Mouse (Mus musculus) stomach, postnatal 0 days (tissue): Measurements from ENCODE around the gene Ptger3.

Experiments used
- CTCF ChIP-seq: IDR thresholded peaks from 2 replicates; pipeline ENCODE4 v1.5.1; 2016; ENCODE audit warnings: antibody characterized with exemption, low read depth, mild to moderate bottlenecking, moderate library complexity
- EP300 ChIP-seq: optimal IDR thresholded peaks from 2 replicates; pipeline ENCODE3; 2016; ENCODE audit warnings: antibody characterized with exemption

DNA sequence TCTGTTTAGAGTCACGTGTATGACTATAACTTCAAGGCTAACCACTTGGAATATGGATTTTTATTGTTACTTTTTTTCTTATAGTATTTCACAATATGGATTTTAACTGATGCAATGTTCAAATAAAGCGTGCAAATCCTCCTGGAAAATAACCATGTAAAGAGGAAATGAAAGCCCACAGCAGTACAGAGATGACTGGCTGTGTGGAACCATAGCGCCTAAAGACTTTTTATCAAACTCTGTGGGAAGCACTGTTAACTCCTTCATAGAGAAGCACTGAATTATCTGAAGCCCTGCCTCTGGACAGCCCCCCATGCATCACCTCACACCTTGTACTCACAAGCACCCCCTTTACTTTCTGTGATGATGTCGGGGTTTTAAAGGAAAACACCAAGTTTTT lies 69.0 kb downstream of the Ptger3 start:
- TF ChIP-seq CTCF = no peak
- TF ChIP-seq EP300 = no peak
